Mouse (Mus musculus) embryo, embryonic 11 days (tissue): ENCODE measurements around the gene Gm17677.

ENCODE experiments used
- DNase-seq: peaks from one replicate; pipeline ENCODE4 v3.0.0-alpha.2; 2015

The Gm17677 gene

DNA sequence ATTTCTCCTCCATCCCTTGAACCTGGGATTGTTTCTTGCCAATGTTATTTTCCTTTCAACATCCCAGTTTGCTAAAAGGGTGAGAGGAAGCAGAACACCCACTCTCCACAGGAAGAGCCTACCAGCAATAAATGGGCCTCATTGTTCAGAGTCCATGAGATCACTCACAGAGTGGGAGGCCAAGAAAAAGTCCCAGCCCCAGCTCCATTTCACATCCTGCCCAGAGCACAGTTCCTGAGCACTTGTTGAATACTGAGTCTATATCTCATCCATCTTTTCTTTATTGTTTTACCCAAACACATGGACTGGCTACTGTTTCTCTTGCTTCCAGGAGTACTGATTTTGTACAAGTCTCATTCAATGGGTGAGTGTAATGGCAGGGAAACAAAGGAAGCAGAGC lies at the start of gene Gm17677:
TSS of gene Gm17677 (plus strand) at position 301 of the 400 bp plus-strand sequence.
- no peak for DNase-seq

DNA sequence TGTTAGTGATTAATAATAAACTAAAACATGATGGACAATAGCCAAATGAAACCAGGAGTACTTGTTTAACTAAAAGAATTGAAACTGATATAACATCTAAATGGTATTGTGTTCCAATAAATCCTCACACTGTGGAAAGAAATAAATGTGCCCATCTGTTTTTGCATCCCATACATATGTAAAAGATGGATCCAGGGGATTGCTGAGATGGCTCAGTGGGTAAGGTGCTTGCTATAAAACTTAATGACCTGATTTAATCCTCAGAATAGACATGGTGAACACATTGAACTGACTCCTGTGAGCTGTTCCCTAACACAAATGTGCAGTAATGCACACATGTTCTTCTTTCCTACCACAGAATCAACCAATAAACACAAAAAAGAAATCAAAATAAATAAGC lies 48.9 kb upstream of the Gm17677 start:
- no peak for DNase-seq

DNA sequence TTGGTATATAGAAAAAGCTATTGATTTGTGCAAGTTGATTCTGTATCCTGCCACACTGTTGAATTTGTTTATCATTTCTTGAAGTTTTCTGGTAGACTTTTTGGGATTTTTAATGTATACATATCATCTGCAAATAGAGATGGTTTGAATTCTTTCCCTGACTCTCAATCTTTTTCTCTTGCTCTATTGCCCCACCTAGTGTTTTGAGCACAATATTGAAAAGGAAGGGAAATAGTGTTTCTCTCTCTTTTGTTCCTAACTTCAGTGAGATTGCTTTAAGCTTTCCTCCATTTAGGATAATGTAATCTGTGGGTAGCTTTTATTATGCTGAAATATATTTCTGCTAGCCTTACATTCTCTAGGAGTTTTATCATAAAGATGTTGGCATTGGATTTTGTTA lies 33.6 kb upstream of the Gm17677 start:
- DNase-seq, result peak; percentile 0

DNA sequence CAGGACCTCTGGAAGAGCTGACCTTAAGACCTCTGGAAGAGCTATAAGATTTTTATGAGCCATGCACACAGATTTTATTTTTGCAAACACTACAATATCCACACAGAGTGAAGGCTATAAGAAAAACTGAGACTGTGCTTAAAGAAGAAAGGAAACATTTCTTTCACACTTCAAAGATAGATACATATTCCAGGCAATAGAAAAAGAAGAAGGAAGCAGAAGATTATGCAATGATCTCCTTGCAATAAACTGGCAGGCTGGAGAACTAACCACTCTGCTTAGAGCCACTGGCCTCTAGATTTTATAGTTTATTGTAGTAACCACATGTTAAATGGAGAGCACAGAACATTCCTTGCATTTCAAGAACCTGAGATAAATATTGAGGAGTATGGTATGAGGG lies 16.0 kb downstream of the Gm17677 start:
- no peak for DNase-seq

DNA sequence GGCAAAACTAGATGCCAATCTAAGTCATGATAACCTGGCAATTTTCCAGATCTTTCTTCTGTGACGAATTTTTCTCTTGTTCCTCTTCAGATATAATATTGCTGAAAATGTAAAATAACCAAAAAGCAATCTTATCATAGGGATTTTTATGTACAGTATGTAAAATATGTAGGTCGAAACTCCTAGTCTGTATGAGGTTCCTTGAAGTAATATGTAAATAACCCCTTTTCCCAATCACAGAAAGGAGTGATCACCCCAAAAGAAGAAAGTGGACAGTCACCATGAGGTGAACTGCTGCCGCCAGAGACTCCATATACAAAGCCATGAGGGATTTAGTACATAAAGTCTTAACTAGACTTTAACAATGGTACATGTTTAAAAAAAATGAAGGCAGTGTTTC lies 37.2 kb downstream of the Gm17677 start, which contains the start of gene Gm17727:
TSS of gene Gm17727 (minus strand) at position 101 of the 400 bp plus-strand sequence.
- no peak for DNase-seq

DNA sequence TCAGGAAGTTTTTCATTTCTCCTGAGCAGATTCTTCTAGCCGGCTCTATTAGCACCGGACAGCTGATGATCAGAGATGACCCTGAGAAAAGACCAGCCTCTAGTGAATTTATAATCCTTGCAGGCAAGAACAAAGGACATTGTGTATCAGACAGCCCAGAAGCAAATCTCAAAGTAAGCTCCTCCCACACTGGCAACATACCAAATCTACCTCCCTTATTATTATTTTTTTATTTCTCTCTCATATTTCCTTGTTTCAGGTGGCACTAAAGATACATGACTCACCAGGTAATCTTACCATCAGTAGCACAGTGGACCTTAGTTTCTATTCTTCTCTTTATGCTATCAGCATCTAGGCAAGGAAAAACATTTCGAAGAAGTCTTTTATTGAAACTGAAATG lies 49.2 kb downstream of the Gm17677 start, which contains the start of the genes Gm27235 and D730048I06Rik:
TSS of gene Gm27235 (minus strand) at position 101 of the 400 bp plus-strand sequence.
TSS of gene D730048I06Rik (minus strand) at position 112 of the 400 bp plus-strand sequence.
- no peak for DNase-seq
